Comparison of ENCODE assay signal across 7 mouse cellular contexts in genomic region chr2:68873653-68874441, GRCm38 (mm10). TPM values are rescaled to one million over a fixed set of nuclear protein-coding genes. Genes with fewer than 3 reads are reported as not detected.
DNase-seq lines count a peak whose midpoint lies in the region; ATAC-seq lines count a peak whose summit lies in the region.

No protein-coding gene starts in this region.

- DNase-seq in lung, postnatal 36 days, result peak; percentile 28
- no peak for DNase-seq in lung, postnatal 14 days
- peak; percentile 46 for DNase-seq in T-cell, adult 2 months (ENCODE audit: low spot score)
- peak; percentile 47 for DNase-seq in naive thymus-derived CD4-positive, alpha-beta T cell, adult 2 months (ENCODE audit: low read depth)
- no peak for DNase-seq in left cerebral cortex, adult 11 months (ENCODE audit: low spot score)
- no peak for DNase-seq in adrenal gland, adult 2 months

- peak; percentile 9 for ATAC-seq in granulocyte monocyte progenitor cell, adult 5-6 weeks (replicated peaks; ENCODE audit: poor library complexity, severe bottlenecking)

RNA-seq across cellular contexts. Expression of gene Cers6, which starts 12.6 kb away (rescaled TPM):
- total RNA-seq in granulocyte monocyte progenitor cell, adult 5-6 weeks (2014; fragmentation: Nextera tagmentation), result 88.6 and 93.7 TPM in 2 replicates
- 39.2 and 39.3 TPM in 2 replicates for total RNA-seq in granulocyte monocyte progenitor cell, adult 5-6 weeks (2017)
- 1 to 10 TPM; 4.3 to 5.3 TPM for total RNA-seq in adrenal gland, adult 2 months (2021)
- 0.94 and 1.2 TPM in 2 replicates for polyA plus RNA-seq in adrenal gland, adult 2 months (2012; rRNA removed)

Comparison
In these comparisons a context has a peak if more than half of its experiments do, and no peak if none do; other contexts are left out.
1. DNase-seq: peak in lung, postnatal 36 days (single experiment), T-cell, adult 2 months (single experiment) and naive thymus-derived CD4-positive, alpha-beta T cell, adult 2 months (single experiment); none in lung, postnatal 14 days (single experiment), left cerebral cortex, adult 11 months (single experiment) and adrenal gland, adult 2 months (single experiment).
2. RNA of gene Cers6, which starts 12.6 kb away (total RNA-seq): 39.2 to 93.7 TPM in granulocyte monocyte progenitor cell, adult 5-6 weeks; 4.3 to 5.3 TPM in adrenal gland, adult 2 months; every median in the first group is over 4 times any median in the second.